Mouse (Mus musculus): Measurements from ENCODE around the gene Maco1. TPM values are rescaled to one million over a fixed set of nuclear protein-coding genes. Genes with fewer than 3 reads are reported as not detected.

The Maco1 gene
- polyA plus RNA-seq, 1 experiment: 30.8 TPM

DNA sequence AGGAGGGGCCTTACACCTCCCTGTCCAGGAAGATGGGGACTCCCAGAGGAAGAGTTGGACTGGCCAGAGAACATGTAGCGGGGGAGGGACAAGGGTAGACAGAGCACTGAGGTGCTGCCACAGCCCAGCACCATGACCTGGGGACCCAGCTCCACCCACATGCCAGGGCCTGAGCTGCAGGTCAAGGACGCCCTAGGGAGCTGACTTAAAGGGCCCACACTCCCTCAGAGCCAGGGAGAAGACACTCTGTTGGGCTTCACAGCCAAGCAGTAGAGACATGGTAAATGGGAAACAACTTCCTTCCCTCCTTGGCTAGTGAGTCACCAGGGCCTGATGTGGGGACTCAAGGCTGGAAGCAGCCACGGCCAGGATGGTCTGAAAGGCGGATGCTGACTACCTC lies 94.8 kb downstream of the Maco1 start:
- Histone ChIP-seq H3K4me3 (ENCODE audit: insufficient read depth, low read length) (no peak overlapping the region), H3K27ac (ENCODE audit: insufficient read depth, low read depth, low read length) (peak overlapping the region; percentile 75), H3K4me1 (ENCODE audit: control insufficient read depth, insufficient read depth, low read length) (peaks cover 51% of the 10 kb centered on the region)
- TF ChIP-seq POLR2A (IDR thresholded peaks at IDR 0.05; ENCODE audit: borderline replicate concordance, low read depth, low read length) (no peak), CTCF (IDR thresholded peaks at IDR 0.05; ENCODE audit: low read depth, low read length) (no peak)

DNA sequence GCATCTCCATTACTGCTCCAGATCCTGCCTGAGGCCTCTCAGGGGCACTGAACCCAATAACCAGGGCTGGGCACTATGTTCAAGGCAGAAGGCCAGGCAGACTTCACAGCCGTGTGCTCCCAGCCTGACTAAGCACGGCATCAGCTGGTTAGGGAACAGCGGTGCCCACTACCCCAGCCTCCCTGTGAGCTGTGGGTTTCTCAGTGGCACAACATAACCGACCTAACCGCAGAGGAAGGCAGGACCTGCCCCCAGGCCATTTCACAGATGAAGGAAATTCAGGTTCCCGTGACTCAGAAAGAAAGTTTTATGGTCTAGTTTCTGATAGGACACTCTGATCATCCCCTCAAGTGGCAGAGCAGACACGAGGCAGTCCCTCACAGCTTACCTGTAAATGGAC lies 96.2 kb downstream of the Maco1 start:
- Histone ChIP-seq H3K4me3 (ENCODE audit: insufficient read depth, low read length) (no peak overlapping the region), H3K27ac (ENCODE audit: insufficient read depth, low read depth, low read length) (no peak overlapping the region), H3K4me1 (ENCODE audit: control insufficient read depth, insufficient read depth, low read length) (peaks cover 42% of the 10 kb centered on the region)
- TF ChIP-seq CTCF (IDR thresholded peaks at IDR 0.05; ENCODE audit: low read depth, low read length) (no peak), POLR2A (IDR thresholded peaks at IDR 0.05; ENCODE audit: borderline replicate concordance, low read depth, low read length) (no peak)

DNA sequence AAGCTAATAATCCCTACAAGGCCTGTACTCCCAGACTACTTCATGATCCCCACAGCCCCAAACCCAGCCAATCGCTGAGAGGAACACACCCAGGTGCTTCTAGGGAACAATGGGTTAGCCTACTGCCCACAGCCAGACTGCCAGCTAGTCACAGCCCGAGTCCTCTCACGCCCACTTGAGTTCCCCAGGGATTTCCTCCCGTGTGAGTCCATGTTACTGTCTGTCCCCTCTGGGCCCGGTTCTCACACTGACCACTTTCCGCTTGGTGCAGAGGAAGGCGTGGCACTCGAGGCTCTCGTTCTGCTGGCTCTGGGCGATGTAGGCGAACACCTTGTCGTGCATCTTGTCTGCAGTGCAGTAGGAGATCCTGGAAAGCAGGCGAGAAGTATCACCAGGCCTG lies 98.2 kb downstream of the Maco1 start:
- H3K27ac ChIP-seq (ENCODE audit: insufficient read depth, low read depth, low read length): no peak overlapping the region
- H3K4me1 ChIP-seq (ENCODE audit: control insufficient read depth, insufficient read depth, low read length): peaks cover 34% of the 10 kb centered on the region
- TF ChIP-seq POLR2A (IDR thresholded peaks at IDR 0.05; ENCODE audit: borderline replicate concordance, low read depth, low read length) (no peak), CTCF (IDR thresholded peaks at IDR 0.05; ENCODE audit: low read depth, low read length) (no peak)
- H3K4me3 ChIP-seq (ENCODE audit: insufficient read depth, low read length): no peak overlapping the region

DNA sequence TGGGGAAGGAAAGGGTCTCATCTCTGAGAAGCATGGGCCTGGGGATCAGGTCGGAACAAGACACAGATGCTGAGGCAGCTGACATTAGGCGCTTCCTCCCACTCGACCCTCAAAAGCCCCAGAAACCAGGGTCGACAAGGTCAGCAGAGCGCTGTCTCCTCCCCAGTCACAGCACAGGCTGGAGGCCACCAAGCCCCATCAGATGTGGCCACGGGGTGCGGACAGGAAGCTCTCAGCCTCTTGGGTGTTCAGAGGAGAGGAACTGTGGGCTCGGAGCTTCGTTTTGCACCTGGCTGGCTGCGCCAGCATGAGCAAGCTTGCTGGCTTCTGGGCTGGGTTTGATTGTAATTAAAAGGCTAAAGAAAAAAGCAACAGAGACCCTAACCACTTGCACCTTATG lies 98.8 kb downstream of the Maco1 start:
- peaks cover 31% of the 10 kb centered on the region for H3K4me1 ChIP-seq (ENCODE audit: control insufficient read depth, insufficient read depth, low read length)
- TF ChIP-seq POLR2A (IDR thresholded peaks at IDR 0.05; ENCODE audit: borderline replicate concordance, low read depth, low read length): no peak
- TF ChIP-seq CTCF (IDR thresholded peaks at IDR 0.05; ENCODE audit: low read depth, low read length): no peak
- no peak overlapping the region for H3K27ac ChIP-seq (ENCODE audit: insufficient read depth, low read depth, low read length)
- no peak overlapping the region for H3K4me3 ChIP-seq (ENCODE audit: insufficient read depth, low read length)

DNA sequence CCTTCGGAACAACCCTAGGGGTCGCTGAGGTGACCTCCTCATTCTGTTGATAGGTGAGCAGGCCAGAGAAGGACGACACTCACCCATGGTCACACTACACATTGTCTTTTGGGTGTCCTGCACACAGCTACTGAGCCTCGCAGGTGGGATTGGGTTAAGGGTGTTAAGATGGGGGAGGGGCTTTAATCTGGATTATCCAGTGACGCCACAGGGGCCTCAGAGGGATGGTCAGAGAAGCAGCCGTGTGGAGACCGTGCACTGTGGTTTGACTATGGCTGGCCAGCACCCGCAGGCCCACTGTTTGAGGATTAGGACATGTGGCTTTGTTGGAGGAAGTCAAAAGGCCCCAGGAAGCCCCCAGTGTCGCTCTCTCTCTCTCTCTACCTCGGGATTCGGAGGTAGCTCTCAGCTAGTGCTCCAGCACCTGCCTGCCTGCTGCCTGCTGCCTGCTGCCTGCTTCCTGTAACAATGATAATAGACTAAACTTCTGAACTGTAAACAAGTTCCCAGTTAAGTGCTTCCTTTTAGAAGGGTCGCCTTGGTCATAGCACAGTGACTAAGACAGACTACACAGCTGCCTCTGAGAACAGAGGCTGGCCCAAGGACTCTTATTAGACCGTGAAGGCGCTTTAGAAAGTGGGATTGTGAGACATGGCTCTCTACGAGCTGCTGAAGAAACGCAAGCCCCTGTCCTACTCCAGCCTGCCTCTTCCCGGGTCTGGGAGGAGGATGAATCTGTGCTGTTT lies 99.5 kb downstream of the Maco1 start:
- no peak for TF ChIP-seq POLR2A (IDR thresholded peaks at IDR 0.05; ENCODE audit: borderline replicate concordance, low read depth, low read length)
- TF ChIP-seq CTCF (IDR thresholded peaks at IDR 0.05; ENCODE audit: low read depth, low read length): no peak
- peaks cover 24% of the 10 kb centered on the region for H3K4me1 ChIP-seq (ENCODE audit: control insufficient read depth, insufficient read depth, low read length)

DNA sequence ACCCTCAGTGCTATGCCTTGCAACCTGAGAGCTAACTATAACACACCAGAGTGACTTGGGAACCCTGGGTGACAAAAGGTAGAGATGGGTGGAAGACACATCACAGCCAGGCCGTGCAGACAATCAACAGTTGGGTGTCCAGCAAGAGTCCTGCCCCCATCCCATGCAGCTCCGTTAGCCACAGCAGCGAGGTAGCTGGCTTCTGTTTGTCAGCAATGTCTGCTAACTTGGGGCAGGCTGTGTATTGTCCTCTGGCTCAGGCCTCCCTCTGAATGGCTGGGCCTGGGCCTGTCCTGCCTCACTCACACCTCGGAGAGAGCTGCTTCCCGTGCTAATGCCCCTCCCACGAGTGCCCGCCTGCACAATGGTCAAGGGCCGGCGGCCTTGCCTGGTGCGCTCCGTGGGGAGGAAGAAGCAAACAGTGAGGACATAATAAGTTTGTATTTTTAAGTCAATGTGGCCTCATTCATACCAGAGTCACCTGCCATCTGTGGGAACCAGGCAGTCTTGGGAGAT lies 100.2 kb downstream of the Maco1 start:
- Histone ChIP-seq H3K4me3 (ENCODE audit: insufficient read depth, low read length) (no peak overlapping the region), H3K27ac (ENCODE audit: insufficient read depth, low read depth, low read length) (no peak overlapping the region), H3K4me1 (ENCODE audit: control insufficient read depth, insufficient read depth, low read length) (peaks cover 18% of the 10 kb centered on the region)
- TF ChIP-seq CTCF (IDR thresholded peaks at IDR 0.05; ENCODE audit: low read depth, low read length) (no peak), POLR2A (IDR thresholded peaks at IDR 0.05; ENCODE audit: borderline replicate concordance, low read depth, low read length) (no peak)

More for the DNA sequence above, 99.5 kb downstream of the Maco1 start:
- H3K27ac ChIP-seq (ENCODE audit: insufficient read depth, low read depth, low read length): no peak overlapping the region
- H3K4me3 ChIP-seq (ENCODE audit: insufficient read depth, low read length): no peak overlapping the region

Other genes starting within 250 kb of the Maco1 start
- gene Man1c1, start 149.1 kb downstream of the Maco1 start, polyA plus RNA-seq (2012; ENCODE audit: insufficient read depth, insufficient read length, missing spikeins): 87.4 and 93.7 TPM in 2 replicates
- gene Ldlrap1, start 85.3 kb downstream of the Maco1 start, polyA plus RNA-seq (2012; ENCODE audit: insufficient read depth, insufficient read length, missing spikeins): 34.0 and 36.2 TPM in 2 replicates
- not detected in 2 replicates for gene Rhd, start 11.2 kb upstream of the Maco1 start, polyA plus RNA-seq (2012; ENCODE audit: insufficient read depth, insufficient read length, missing spikeins)
- gene Tmem50a, start 61.7 kb upstream of the Maco1 start, polyA plus RNA-seq (2012; ENCODE audit: insufficient read depth, insufficient read length, missing spikeins): 392 and 428 TPM in 2 replicates
- 1,131 and 1,373 TPM in 2 replicates for gene Rsrp1, start 70.2 kb upstream of the Maco1 start, polyA plus RNA-seq (2012; ENCODE audit: insufficient read depth, insufficient read length, missing spikeins)
- 97.3 and 97.6 TPM in 2 replicates for gene Syf2, start 77.6 kb upstream of the Maco1 start, polyA plus RNA-seq (2012; ENCODE audit: insufficient read depth, insufficient read length, missing spikeins)

All from bone marrow macrophage, adult 2 months (primary cell).